Mouse (Mus musculus): ENCODE results near the gene Shank2. TPM values are rescaled to one million over a fixed set of nuclear protein-coding genes. Genes with fewer than 3 reads are reported as not detected.

Shank2 gene
- total RNA-seq, 1 experiment from 2014 or later = not detected

- ATAC-seq (replicated peaks; ENCODE audit: insufficient number of reproducible peaks, low FRiP score, low TSS enrichment, poor library complexity, severe bottlenecking) = no peak
These were observed 467.5 kb downstream of the Shank2 start for GRCm38 (mm10) chr7:144469181-144469641.

- no peak for ATAC-seq (replicated peaks; ENCODE audit: insufficient number of reproducible peaks, low FRiP score, low TSS enrichment, poor library complexity, severe bottlenecking)
These were observed 468.3 kb downstream of the Shank2 start for GRCm38 (mm10) chr7:144469908-144470544.

GRCm38 (mm10) chr7:144470545-144471059 lies 468.9 kb downstream of the Shank2 start, which contains the start of gene Cttn:
Gene Cttn, minus strand, starts transcription at chr7:144471009.
- no peak for ATAC-seq (replicated peaks; ENCODE audit: insufficient number of reproducible peaks, low FRiP score, low TSS enrichment, poor library complexity, severe bottlenecking)

- no peak for ATAC-seq (replicated peaks; ENCODE audit: insufficient number of reproducible peaks, low FRiP score, low TSS enrichment, poor library complexity, severe bottlenecking)
These were observed 469.4 kb downstream of the Shank2 start for GRCm38 (mm10) chr7:144471103-144471502.

GRCm38 (mm10) chr7:144473486-144473885 lies 471.8 kb downstream of the Shank2 start:
- ATAC-seq (replicated peaks; ENCODE audit: insufficient number of reproducible peaks, low FRiP score, low TSS enrichment, poor library complexity, severe bottlenecking) = no peak

Other genes starting within 250 kb of the Shank2 start
- 16.1 to 49.9 TPM (median 22.0 TPM) in 3 replicates for gene Osbpl5, start 244.9 kb upstream of the Shank2 start, total RNA-seq (2017)
- gene Mrgprg, start 234.9 kb upstream of the Shank2 start, total RNA-seq (2017) = not detected in 3 replicates
- gene Mrgpre, start 217.4 kb upstream of the Shank2 start, total RNA-seq (2017) = 0.29 to 0.32 TPM in 2 of 3 replicates, not detected in the other
- gene Nadsyn1, start 179.1 kb upstream of the Shank2 start, total RNA-seq (2017) = 9.3 to 24.7 TPM (median 20.9 TPM) in 3 replicates
- gene Dhcr7, start 178.8 kb upstream of the Shank2 start, total RNA-seq (2017) = 1.4 to 9.9 TPM (median 3.2 TPM) in 3 replicates
- gene Gm498, start 135.1 kb upstream of the Shank2 start, total RNA-seq (2017) = not detected in 3 replicates